Mouse (Mus musculus) thymus, postnatal 36 days (tissue): Measurements from ENCODE around the gene Coro1c.

Source experiments
- DNase-seq, 2 experiments: peaks; one replicate each; pipeline ENCODE4 v3.0.0; 2022; ENCODE audit warnings: mixed read lengths in 2 of 2

The Coro1c gene

DNA sequence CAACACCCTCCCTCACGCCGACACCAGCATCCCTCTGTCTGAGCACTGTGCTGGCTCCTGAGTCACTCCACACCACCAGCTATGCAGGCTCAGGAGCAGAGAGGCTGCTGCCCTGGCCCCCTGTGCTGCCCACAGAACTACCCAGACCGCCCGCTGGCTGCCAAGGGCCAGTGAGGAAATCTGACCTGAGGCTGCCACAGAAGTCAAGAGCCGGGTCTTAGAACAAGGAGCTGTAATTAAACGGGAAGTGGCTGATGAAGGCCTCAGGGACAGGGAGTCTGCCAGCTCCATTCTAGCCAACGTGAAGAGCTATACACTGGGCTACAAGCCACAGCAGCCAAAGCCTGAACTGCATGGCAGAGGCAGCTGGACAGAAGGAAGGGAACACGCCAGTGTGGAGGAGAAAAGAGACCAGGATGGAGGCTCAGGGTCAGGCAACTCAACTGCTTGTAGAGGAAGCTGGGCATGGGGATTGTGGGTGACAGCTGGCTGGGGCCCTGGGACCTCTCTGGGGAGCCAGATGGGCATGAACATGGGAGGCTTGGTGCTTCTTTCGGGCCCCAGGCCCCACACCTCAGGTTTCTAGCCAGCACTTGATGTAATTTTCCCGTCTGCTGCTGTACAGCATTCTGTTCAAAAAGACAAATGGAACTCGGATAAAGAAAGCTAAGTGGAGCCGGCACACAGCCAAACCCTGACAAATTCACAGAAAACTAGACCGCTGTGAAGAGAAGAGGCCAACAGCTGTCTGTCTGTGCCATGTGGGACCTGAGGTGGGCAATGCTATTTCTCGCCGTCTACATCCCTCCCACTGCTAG is 25.8 kb downstream of the Coro1c start:
- no peak for DNase-seq

DNA sequence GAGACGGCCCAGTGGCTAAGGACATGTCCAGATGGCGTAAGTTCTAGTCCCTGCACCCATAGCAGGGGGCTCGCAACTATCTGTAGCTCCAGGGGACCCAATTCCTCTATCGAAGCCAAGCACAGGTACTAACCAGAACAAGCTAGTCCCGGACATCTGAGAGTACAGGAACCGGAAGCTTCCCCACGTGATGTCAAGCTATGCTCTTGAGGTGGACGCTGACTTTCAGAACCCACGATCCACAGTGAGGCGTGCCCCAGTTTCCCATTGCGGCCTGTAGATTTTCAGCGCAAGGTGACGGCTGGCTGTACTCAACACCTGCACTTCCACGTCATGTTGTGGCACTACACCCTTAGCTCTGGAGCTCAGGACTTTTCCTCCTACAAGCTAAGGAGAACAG is 27.4 kb downstream of the Coro1c start:
- DNase-seq: no peak

DNA sequence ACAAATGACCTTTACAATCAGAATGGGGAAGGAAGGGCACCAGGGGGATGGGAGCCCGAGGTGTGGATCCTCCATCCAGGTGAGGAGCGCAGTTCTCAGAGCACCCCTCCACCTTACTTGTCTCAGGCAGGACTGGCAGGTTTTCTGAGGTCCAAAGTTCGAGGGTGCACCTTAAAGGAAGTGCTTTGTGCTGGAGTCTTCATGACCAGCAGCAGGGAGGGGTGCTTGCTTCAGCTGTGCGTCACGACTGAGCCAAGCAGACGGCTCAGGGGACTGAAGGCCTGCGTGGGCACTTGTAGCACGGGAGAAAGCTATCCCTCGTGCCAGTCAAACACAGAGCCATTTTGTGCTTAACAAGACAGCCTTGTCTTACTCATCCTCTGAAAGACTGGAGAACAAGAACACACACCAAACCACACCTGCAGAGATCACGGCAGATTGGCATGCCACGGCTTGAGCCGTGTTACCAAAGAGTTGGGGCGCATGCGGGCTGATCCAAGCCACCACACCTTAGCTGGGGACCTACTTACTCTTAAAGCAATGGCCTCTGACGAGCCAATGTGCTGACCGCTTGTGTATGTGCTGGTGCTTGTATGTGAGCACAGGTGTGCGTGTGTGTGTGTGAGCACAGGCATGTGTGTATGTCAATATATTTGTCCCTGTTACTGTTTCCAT is 29.5 kb downstream of the Coro1c start:
- DNase-seq: no peak

DNA sequence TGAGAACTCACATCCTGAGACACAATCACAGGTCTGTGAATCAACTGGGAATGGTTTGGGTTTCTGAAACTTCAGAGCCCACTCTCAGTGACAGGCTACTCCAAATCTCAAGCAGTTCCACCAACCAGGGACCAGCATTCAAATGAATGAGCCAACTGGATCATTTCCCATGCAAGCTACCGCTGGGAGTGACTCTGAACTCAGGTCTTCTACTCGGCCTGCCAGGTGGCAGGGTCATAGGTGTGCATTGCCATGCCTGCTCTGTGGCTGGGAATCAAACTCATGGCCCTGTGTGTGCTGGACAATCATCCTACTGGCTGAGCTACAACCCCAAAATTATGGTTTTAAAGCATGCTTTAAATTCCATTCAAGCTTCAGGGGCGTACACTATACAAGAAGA is 31.0 kb downstream of the Coro1c start:
- no peak for DNase-seq

GRCm38 (mm10) chr5:113876176-113876575 is 32.4 kb downstream of the Coro1c start:
- DNase-seq: no peak

DNA sequence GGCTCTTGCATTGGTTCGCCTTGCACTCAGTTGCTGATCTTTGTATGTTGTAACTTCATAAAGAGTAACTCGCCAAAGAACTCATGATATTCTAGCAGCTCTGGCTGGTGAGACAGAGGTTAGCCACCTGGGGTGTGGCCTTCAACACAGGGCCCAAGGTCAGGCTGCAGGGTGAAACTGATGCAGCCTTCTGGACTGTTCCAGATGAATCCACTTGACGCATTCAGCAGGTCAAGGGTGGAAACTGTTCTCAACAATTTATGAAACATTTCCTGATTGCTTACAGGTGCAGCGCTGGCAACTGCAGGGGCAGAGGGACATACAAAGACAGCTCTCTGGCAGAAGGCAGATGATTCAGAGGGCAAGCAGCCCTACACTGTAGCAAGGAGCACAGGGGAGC is 32.9 kb downstream of the Coro1c start:
- no peak for DNase-seq

- DNase-seq: no peak
Observed at GRCm38 (mm10) chr5:113874063-113875024, 34.2 kb downstream of the Coro1c start.

DNA sequence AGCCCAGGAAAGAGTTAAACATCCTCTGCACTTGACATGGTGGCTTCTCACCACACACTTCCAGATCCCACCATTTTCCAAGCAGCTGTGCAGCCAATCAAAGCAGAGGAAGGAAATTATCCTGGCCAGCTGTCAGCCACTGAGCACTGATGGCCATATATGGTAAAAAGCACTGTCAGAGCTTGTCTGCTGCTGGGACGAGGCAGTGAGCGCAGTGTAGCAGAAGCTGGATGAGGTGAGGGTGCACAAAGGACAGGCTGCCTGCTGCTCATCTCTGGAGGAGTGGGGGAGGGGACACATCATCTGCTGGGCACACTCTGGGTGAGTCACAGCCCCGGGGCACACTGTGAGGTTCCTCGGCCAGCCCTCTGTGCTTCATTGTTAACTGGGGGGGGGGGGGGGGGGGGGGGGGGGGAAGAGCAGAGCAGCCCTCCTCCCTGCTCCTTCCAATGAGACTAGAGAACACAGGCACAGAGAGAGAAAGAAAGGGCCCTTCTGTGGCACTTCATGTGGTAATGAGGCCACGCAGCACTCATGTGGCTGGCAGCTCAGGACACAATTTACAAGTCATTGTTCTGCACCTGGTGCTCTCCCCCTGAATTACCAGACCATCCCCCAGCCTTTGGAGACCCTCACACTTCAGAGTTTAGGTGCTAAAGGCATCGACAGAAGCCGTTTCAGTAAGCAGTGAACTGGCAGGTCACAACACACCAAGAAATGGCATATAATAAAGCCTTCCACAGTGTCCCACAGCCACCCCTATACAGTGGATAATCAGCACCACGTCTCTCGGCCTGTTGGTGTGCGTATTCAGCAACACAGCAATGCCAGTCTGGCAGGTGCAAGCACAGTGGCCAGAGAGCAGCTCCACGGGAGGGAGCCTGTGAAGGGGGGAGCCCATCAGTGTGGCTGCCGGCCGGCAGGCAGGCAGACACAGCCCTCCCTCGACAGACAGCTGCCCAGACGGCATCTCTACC is 35.3 kb downstream of the Coro1c start:
- peak; percentile 28 to 51 for DNase-seq

GRCm38 (mm10) chr5:113871903-113872548 is 36.5 kb downstream of the Coro1c start:
- no peak for DNase-seq

GRCm38 (mm10) chr5:113870393-113871040 is 38.0 kb downstream of the Coro1c start:
- no peak for DNase-seq

DNA sequence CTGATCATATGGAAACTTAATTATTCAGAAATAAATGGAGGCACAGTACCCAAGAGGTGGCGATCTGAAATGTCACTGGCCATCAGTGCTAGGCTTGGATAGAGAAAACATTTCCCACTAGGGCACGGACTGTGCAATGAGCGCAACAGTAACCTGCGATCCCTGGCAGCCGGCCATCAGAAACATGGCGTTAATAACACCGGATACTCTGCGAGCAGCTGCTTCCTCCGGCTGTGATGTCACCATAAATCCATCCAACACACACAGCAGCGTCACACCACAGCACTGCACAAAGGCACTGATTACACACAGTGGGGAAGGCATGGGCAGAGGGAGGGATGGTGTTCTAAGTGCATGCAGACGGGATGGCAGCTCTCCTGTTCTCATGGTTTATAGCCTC is 39.4 kb downstream of the Coro1c start:
- no peak for DNase-seq

- no peak for DNase-seq
Observed at GRCm38 (mm10) chr5:113864992-113865391, 43.6 kb downstream of the Coro1c start.

DNA sequence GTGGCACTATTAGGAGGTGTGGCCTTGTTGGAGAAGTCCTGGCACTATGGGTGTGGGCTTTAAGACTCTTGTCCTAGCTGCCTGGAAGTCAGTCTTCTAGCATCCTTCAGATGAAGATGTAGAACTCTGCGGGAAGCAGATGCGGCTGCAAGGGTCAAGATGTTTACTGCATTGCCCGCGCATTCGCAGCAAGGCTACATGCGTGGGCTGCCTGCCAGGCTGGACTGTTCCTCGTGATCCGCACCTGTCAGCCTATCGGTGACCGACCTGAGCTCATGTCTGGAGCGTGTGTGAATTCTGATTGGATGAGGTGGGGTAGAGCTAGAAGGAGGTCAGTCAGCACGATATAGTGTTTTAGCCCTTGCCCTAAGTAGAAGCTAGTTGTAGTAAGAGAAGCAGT is 44.6 kb downstream of the Coro1c start:
- no peak for DNase-seq

GRCm38 (mm10) chr5:113862418-113862817 is 46.1 kb downstream of the Coro1c start:
- DNase-seq: no peak

DNA sequence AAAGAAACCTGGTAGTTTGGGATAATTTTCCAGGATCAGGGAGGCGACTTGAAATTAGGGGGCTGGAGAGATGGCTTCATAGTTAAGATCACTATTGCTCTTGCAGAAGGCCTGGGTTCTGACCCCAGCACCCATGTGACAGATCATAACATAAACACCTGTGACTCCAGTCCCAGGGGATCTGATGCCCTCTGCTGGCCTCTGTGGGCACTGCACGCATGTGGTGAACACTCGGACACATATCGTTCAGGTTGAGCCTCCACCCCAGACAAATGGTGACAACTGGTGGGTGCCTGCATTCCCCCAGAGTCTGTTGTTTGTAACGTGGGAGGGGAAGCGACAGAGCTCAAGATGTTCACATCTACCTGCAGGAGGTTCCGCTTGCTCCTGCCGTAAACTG is 47.3 kb downstream of the Coro1c start:
- DNase-seq: peak; percentile 40 to 50

DNA sequence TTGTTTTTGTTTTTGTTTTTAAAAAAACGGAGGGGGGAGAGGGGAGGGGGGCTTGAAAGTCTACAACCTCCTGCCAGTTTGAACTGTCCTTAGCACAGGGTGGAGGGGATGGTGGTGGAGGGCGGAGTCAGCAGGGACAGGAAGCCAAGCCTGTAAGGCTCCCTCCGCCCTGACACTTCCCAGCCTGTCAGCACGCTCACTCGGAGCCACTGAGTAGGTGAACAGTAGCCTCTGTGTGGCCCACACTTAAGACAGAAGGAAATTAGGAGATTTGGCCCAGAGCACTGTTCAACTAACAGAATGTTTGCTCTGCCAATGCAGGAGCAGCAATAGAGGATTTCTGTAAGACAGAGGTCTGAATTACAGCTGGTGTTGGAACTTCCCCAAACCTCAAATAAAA is 49.6 kb downstream of the Coro1c start:
- peak; percentile 42 to 60 for DNase-seq

GRCm38 (mm10) chr5:113858550-113858949 is 50.0 kb downstream of the Coro1c start:
- no peak for DNase-seq

DNA sequence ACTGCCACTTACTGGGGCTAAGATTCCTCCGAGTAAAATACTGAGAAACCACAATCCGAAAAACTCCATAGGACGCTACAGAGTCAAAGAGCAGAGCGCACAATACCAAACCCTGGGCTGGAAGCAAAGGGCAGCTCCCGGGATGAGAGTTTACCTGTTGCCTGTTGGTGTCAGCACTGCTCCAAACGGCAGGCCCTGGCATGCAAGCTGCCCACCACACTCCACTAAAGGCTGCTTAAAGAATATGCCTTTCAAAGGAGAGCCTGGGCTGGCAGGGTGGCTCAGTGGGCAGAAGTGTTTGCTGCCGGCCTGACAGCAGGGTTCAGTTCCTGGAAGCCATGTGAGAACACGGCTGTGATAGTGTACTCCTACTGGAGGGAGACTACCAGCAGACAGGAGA is 50.9 kb downstream of the Coro1c start:
- DNase-seq: no peak

- DNase-seq: no peak
Observed at GRCm38 (mm10) chr5:113856631-113857030, 51.9 kb downstream of the Coro1c start.

GRCm38 (mm10) chr5:113855696-113856095 is 52.9 kb downstream of the Coro1c start:
- no peak for DNase-seq

DNA sequence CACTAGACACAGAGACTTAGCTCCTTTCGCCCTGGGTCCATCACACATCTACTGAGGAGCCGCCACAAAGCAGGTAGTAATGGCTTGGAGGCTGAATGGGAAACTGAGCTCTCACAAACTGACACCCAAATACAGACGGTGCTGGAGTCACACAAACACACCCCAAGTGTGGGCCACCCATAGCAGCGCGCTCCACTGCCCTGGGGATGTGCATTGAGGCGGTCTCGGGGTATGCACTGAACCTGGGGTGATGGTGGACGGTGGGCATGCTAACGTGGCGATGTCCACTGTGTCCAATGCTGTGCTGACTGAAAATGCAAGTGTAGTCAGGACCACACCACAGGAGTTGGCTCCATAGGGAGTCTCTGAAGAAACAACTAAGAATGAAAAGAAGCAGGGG is 53.4 kb downstream of the Coro1c start:
- DNase-seq: no peak
